Mouse (Mus musculus) bone marrow, adult 2 months (tissue): ENCODE measurements at regions not wholly inside any gene's neighbourhood (a gene's known extent, or its start where the extent isn't known, plus 50 kb on each side); places are given as distances from the start of the nearest gene placed in this dataset.

Source experiments
- H3K27ac ChIP-seq: fragments of 200-500 bp; 2 replicates; pipeline ENCODE4 v1.5.1; 2012; ENCODE audit warnings: low read depth, mild to moderate bottlenecking, control low read depth, inconsistent platforms, low read length; ENCODE audit not compliant: control insufficient read depth, poor library complexity, insufficient read depth
- H3K4me1 ChIP-seq: fragments of 200-500 bp; 2 replicates; pipeline ENCODE4 v1.6.1; 2011; ENCODE audit warnings: low read length; ENCODE audit not compliant: control insufficient read depth, insufficient read depth
- H3K4me3 ChIP-seq: fragments of 200-500 bp; replicated peaks from 2 replicates; pipeline ENCODE3; 2011; ENCODE audit warnings: mild to moderate bottlenecking, low read depth, low read length, control low read depth; ENCODE audit not compliant: control insufficient read depth
- CTCF ChIP-seq: fragments of 200-500 bp; IDR thresholded peaks from 2 replicates; pipeline ENCODE4 v1.5.1; 2011; ENCODE audit warnings: low read length, control low read depth; ENCODE audit not compliant: control insufficient read depth, insufficient read depth
- POLR2A ChIP-seq: fragments of 200-500 bp; IDR thresholded peaks from 2 replicates; pipeline ENCODE4 v1.6.1; 2011; ENCODE audit warnings: low read depth, mild to moderate bottlenecking, control low read depth, low read length, borderline replicate concordance; ENCODE audit not compliant: control insufficient read depth
- WGBS: fragments of 180-500 bp; shearing (Covaris S2); methylation state at CpG from one replicate; pipeline ENCODE4 v1.1.7; 2018; 5-methylcytosine and 5-hydroxymethylcytosine counted together

DNA sequence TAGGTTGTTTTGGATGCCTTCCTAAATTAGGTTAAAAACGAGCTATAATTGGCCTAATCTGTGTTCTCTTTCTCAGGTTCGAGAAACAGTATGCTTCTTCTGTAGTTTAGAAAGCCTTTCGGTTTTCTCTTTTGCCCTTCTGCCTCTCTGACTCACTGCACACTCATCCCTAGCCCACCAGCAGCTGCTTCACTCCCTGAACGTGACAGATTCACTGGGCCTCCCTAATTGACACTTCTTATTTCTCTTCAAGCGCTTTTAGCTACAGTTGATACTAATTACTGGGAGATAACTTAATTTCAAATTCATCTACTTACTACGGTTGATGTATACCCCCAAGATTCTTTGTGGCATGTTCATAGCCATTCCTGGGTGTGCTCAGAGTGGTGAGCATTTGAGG lies 208.9 kb upstream of the Tle4 start:
- TF ChIP-seq CTCF (no peak), POLR2A (no peak)
- H3K4me1 ChIP-seq: no peaks in the 10 kb centered on the region
- H3K4me3 ChIP-seq: no peak overlapping the region
- no peak overlapping the region for H3K27ac ChIP-seq
- WGBS: 75% methylated on average over 6 of the region's 6 CpGs

DNA sequence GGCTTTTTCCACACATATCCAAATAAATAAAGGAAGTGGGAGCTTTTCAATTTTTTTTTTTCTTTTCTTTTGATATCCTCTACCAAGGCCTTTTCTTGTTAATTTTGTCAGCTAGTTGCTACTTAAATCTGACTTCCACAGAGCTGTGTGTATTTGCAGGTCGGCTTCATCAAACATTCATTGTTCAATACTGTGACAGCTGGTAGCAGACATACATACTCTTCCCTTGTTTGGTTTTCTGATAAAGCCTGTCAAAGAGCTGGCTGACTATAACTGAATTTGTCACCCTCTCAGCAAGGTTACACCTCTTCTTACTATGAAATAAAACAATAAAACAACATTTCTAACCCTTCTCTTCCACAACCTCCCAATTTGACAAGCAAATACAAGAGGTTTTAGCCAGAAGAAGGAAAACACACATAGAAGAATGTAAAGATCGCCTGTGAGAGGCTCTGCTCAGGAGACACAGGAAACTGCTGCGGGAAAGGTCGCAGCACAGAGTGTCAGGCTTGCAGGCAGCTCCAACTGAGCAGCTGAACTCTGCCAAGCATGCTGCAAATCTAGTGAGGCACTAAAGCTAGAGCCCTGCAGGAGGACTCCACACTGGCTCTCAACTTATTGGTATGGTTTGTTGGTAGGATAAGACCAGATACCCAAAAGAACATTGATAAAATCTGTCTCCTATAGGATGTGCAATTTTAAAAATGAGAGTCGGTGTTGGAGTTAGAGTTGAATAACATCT lies 205.2 kb upstream of the Tle4 start:
- no peak overlapping the region for H3K4me3 ChIP-seq
- no peak overlapping the region for H3K27ac ChIP-seq
- H3K4me1 ChIP-seq: no peaks in the 10 kb centered on the region
- 38% methylated on average over 5 of the region's 5 CpGs for WGBS
- TF ChIP-seq POLR2A (no peak), CTCF (no peak)

DNA sequence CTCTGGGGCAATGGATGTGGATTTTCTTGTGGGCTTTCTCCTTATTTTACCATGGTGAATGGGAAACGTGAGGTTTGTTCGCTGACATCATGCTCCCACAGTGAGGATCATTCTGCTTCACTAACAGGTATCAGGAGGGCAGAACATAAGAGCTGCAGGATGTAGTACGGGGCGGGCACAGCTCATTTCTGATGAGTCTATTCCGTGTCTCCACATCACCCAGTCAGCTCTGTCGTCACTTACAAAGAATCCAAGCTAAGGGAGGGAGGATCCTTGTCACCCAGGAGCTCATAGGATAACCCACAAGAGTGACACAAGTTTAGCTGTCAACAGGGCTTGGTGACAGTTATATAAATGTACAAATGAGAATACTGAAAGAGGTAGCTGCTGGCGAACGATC lies 203.8 kb upstream of the Tle4 start:
- no peak overlapping the region for H3K4me3 ChIP-seq
- H3K27ac ChIP-seq: no peak overlapping the region
- H3K4me1 ChIP-seq: no peaks in the 10 kb centered on the region
- 83% methylated on average over 8 of the region's 8 CpGs for WGBS
- TF ChIP-seq POLR2A: no peak
- no peak for TF ChIP-seq CTCF

DNA sequence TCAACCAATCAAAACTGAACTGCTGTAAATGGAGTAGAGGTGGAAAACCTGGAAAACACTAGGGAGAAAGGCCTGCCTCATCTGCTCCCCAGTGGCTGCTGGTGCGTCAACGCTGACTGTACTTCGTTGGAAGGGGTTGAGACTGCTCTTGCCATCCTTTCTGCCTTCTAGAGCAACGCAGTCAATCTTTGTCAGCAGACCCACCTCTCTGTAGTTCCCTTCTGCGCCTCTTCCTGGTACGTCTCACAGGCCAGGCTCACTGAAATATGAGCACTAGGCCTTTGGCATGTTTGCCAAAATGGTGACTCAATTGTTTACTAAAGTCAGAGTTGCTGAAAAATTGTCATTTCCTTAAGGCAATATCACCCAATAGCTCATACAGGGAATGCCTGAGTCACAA lies 201.2 kb upstream of the Tle4 start:
- TF ChIP-seq POLR2A: no peak
- TF ChIP-seq CTCF: no peak
- whole genome bisulfite sequencing: 77% methylated on average over 6 of the region's 6 CpGs
- H3K4me3 ChIP-seq: no peak overlapping the region
- no peaks in the 10 kb centered on the region for H3K4me1 ChIP-seq
- no peak overlapping the region for H3K27ac ChIP-seq

DNA sequence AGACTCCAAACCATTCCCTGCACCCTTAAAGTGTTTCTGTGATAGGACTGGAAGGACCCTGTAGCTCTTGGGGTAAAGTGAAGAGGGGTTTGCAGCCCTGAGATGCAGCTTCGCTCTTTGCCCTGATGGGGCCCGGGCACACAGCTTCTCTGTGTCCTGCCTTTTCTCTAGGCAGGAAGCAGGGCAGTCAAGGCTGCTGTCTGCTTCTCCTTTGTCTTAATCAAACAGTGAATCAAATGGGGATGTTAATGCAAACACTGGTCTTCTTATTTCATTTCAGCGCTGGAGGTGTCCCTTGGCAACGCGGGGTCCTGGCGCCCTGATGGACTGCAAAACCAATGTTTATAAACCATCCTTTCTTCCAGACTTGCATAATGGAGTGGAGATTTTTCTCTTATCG lies 200.6 kb upstream of the Tle4 start:
- Histone ChIP-seq H3K4me1 (no peaks in the 10 kb centered on the region), H3K4me3 (no peak overlapping the region), H3K27ac (no peak overlapping the region)
- TF ChIP-seq POLR2A (no peak), CTCF (no peak)
- 85% methylated on average over 7 of the region's 7 CpGs for WGBS

DNA sequence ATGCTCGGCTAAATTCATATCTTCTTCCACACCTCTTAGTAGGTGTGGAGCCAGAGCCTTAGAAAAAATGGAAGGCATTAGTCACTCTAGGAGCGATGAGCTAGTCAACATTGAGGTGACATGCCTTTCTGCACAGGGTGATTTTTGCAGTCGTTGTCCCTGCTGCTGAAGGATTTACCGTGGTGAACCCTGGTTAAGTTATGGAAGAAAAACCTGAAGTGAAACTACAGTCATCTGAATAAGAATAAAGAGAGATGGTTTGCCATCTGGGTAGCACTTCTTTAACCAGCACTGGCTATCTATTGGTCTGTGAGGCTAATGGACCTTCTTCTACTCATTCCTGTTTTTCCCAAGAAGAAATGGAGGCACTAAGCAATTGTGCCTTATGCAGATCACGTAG lies 198.1 kb upstream of the Tle4 start:
- no peak overlapping the region for H3K27ac ChIP-seq
- no peak overlapping the region for H3K4me3 ChIP-seq
- no peak for TF ChIP-seq CTCF
- TF ChIP-seq POLR2A: no peak
- WGBS: 70% methylated on average over 5 of the region's 5 CpGs
- H3K4me1 ChIP-seq: no peaks in the 10 kb centered on the region

DNA sequence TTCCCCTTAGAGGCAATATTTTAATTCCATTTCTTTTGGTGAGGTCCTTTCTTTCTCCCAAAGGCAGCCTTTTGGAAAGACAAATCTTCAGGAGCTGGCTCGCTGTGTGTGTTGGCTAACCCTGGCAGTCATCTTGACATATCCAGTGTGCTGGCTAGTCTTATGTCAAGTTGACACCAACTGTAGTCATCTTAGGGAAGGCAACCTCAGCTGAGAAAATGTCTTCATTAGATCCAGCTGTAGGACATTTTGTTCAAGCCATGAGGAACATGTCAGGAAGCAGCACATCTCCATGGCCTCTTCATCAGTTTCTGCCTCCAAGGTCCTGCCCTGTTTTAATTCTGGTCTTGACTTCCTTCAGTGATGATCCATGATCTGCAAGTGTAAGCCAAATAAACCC lies 192.1 kb upstream of the Tle4 start:
- Histone ChIP-seq H3K27ac (no peak overlapping the region), H3K4me1 (no peaks in the 10 kb centered on the region), H3K4me3 (no peak overlapping the region)
- 73% methylated on average over 1 of the region's 1 CpGs for WGBS
- TF ChIP-seq POLR2A: no peak
- TF ChIP-seq CTCF: no peak

DNA sequence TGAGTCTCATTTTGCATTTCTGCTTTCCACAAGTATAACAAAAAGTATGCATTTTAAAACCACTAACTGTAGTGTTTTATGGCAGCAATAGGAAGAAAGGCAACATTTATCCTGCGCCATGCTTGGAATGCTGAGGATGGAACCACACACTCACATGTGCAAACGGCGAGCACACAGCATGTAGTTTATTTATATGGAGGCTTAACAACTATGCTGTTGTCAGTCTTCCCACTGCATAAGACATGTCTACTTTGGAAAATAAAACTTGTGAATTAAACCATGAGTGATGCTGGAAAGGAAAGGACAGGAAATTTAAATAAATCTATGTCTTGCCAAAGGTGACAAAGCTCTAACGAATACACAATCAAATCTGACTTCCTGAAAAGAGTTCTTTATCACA lies 190.8 kb upstream of the Tle4 start:
- Histone ChIP-seq H3K4me1 (no peaks in the 10 kb centered on the region), H3K4me3 (no peak overlapping the region), H3K27ac (no peak overlapping the region)
- no peak for TF ChIP-seq CTCF
- no peak for TF ChIP-seq POLR2A
- 75% methylated on average over 4 of the region's 4 CpGs for WGBS

DNA sequence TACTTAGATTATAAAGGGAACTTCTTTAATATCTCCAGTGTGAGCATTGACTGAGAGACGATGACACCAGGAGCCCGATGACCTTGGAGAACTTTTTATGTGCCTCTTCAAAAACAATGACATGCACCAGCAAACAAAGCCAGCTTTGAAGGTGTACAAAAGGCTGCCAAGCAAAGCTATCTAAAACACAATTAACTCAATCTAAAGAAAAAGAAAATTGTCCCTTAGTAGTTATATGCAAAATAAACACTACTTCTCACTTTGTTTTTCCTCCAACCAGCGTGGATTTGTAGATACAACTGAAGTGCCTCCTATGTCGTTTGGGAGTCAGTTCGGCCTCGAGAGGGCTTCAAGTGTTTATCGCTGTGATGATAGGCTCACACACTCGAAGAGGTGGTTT lies 189.0 kb upstream of the Tle4 start:
- WGBS: 78% methylated on average over 8 of the region's 8 CpGs
- Histone ChIP-seq H3K4me1 (no peaks in the 10 kb centered on the region), H3K4me3 (no peak overlapping the region), H3K27ac (no peak overlapping the region)
- TF ChIP-seq CTCF (no peak), POLR2A (no peak)

DNA sequence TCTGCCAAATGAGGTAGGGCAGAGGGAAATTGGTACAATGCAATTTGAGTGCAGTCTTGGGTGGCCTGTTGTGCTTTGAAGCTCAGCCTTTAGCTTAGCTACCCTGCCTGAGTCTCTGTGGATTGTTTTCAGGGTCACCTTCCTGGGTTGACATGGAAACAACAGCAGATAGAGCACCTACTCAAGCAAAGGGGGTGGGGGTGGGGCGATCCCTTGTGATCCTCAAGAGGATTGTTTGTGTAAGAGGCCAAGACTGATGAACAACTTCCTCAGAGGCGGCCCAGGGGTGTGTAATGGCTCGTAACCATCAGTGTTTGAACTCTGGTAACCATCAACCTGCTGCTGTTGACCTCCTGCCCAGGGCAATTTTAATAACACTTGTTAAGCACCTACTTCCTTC lies 187.8 kb upstream of the Tle4 start:
- H3K4me1 ChIP-seq: no peaks in the 10 kb centered on the region
- no peak overlapping the region for H3K27ac ChIP-seq
- no peak overlapping the region for H3K4me3 ChIP-seq
- TF ChIP-seq CTCF: no peak
- no peak for TF ChIP-seq POLR2A
- 50% methylated on average over 3 of the region's 3 CpGs for WGBS
